Mouse (Mus musculus): ENCODE data around the gene H2-Ke6. TPM values are rescaled to one million over a fixed set of nuclear protein-coding genes. Genes with fewer than 3 reads are reported as not detected.

H2-Ke6 gene
- polyA plus RNA-seq, 1 experiment from 2014 or later, result 59.8 TPM

GRCm38 (mm10) chr17:34022987-34023386, 4.9 kb downstream of the H2-Ke6 start:
- no peaks in the 10 kb centered on the region for H3K36me3 ChIP-seq (ENCODE audit: insufficient read depth, low read length)
- no peak for DNase-seq (ENCODE audit: low spot score)
- ATAC-seq, result no peak
- TF ChIP-seq EP300 (IDR thresholded peaks at IDR 0.05) (no peak), CTCF (IDR thresholded peaks at IDR 0.05) (no peak)
- H3K27me3 ChIP-seq (replicated peaks; ENCODE audit: insufficient read depth, low read length), result no peaks in the 10 kb centered on the region
- H3K4me1 ChIP-seq (ENCODE audit: insufficient read depth, low read depth, low read length), result peaks cover 12% of the 10 kb centered on the region; the same call in 1 of the 2 replicates
- no peak overlapping the region for H3K9ac ChIP-seq (replicated peaks; ENCODE audit: low read depth)
- no peak overlapping the region for H3K4me3 ChIP-seq (ENCODE audit: low read depth, low read length)
- 97% methylated on average over 20 of the region's 20 CpGs for WGBS
- H3K4me2 ChIP-seq (replicated peaks; ENCODE audit: low read depth, low read length), result no peak overlapping the region
- H3K9me3 ChIP-seq (ENCODE audit: low read length), result no peaks in the 10 kb centered on the region
- no peak overlapping the region for H3K27ac ChIP-seq (ENCODE audit: low read length)

- ATAC-seq (no peak), DNase-seq (ENCODE audit: low spot score) (no peak)
- no peak overlapping the region for H3K4me2 ChIP-seq (replicated peaks; ENCODE audit: low read depth, low read length)
- H3K36me3 ChIP-seq (ENCODE audit: insufficient read depth, low read length), result no peaks in the 10 kb centered on the region
- no peak overlapping the region for H3K4me3 ChIP-seq (ENCODE audit: low read depth, low read length)
- 88% methylated on average over 14 of the region's 14 CpGs for WGBS
- TF ChIP-seq EP300 (IDR thresholded peaks at IDR 0.05) (no peak), CTCF (IDR thresholded peaks at IDR 0.05) (no peak)
- H3K9me3 ChIP-seq (ENCODE audit: low read length), result no peaks in the 10 kb centered on the region
- peaks cover 11% of the 10 kb centered on the region; the same call in 1 of the 2 replicates for H3K4me1 ChIP-seq (ENCODE audit: insufficient read depth, low read depth, low read length)
- H3K27me3 ChIP-seq (replicated peaks; ENCODE audit: insufficient read depth, low read length), result no peaks in the 10 kb centered on the region
- no peak overlapping the region for H3K27ac ChIP-seq (ENCODE audit: low read length)
- no peak overlapping the region for H3K9ac ChIP-seq (replicated peaks; ENCODE audit: low read depth)
These were observed 5.5 kb downstream of the H2-Ke6 start for GRCm38 (mm10) chr17:34022414-34022783.

GRCm38 (mm10) chr17:34021539-34022413, 6.1 kb downstream of the H2-Ke6 start:
- ATAC-seq, result no peak
- no peak overlapping the region for H3K9ac ChIP-seq (replicated peaks; ENCODE audit: low read depth)
- H3K9me3 ChIP-seq (ENCODE audit: low read length), result no peaks in the 10 kb centered on the region
- H3K36me3 ChIP-seq (ENCODE audit: insufficient read depth, low read length), result no peaks in the 10 kb centered on the region
- no peak overlapping the region for H3K4me3 ChIP-seq (ENCODE audit: low read depth, low read length)
- H3K4me2 ChIP-seq (replicated peaks; ENCODE audit: low read depth, low read length), result no peak overlapping the region
- DNase-seq (ENCODE audit: low spot score), result no peak
- no peak overlapping the region for H3K27ac ChIP-seq (ENCODE audit: low read length)
- peaks cover 5% of the 10 kb centered on the region; the same call in 1 of the 2 replicates for H3K4me1 ChIP-seq (ENCODE audit: insufficient read depth, low read depth, low read length)
- WGBS, result 95% methylated on average over 19 of the region's 23 CpGs
- H3K27me3 ChIP-seq (replicated peaks; ENCODE audit: insufficient read depth, low read length), result no peaks in the 10 kb centered on the region
- no peak for TF ChIP-seq CTCF (IDR thresholded peaks at IDR 0.05)
- no peak for TF ChIP-seq EP300 (IDR thresholded peaks at IDR 0.05)

- Histone ChIP-seq H3K27me3 (replicated peaks; ENCODE audit: insufficient read depth, low read length) (no peaks in the 10 kb centered on the region), H3K9ac (replicated peaks; ENCODE audit: low read depth) (no peak overlapping the region), H3K36me3 (ENCODE audit: insufficient read depth, low read length) (no peaks in the 10 kb centered on the region), H3K27ac (ENCODE audit: low read length) (no peak overlapping the region), H3K4me2 (replicated peaks; ENCODE audit: low read depth, low read length) (no peak overlapping the region), H3K9me3 (ENCODE audit: low read length) (no peaks in the 10 kb centered on the region), H3K4me1 (ENCODE audit: insufficient read depth, low read depth, low read length) (no peaks in the 10 kb centered on the region), H3K4me3 (ENCODE audit: low read depth, low read length) (no peak overlapping the region)
- DNase-seq (ENCODE audit: low spot score) (no peak), ATAC-seq (no peak)
- no peak for TF ChIP-seq EP300 (IDR thresholded peaks at IDR 0.05)
- 97% methylated on average over 8 of the region's 8 CpGs for WGBS
These were observed 14.4 kb downstream of the H2-Ke6 start for GRCm38 (mm10) chr17:34013436-34013835.

GRCm38 (mm10) chr17:34010156-34010555, 17.7 kb downstream of the H2-Ke6 start:
- WGBS, result 70% methylated on average over 5 of the region's 5 CpGs
- TF ChIP-seq EP300 (IDR thresholded peaks at IDR 0.05) (no peak), CTCF (IDR thresholded peaks at IDR 0.05) (no peak)
- H3K4me3 ChIP-seq (ENCODE audit: low read depth, low read length), result no peak overlapping the region
- DNase-seq (ENCODE audit: low spot score) (no peak), ATAC-seq (no peak)
- H3K4me1 ChIP-seq (ENCODE audit: insufficient read depth, low read depth, low read length), result no peaks in the 10 kb centered on the region
- H3K9me3 ChIP-seq (ENCODE audit: low read length), result no peaks in the 10 kb centered on the region
- H3K9ac ChIP-seq (replicated peaks; ENCODE audit: low read depth), result no peak overlapping the region
- H3K4me2 ChIP-seq (replicated peaks; ENCODE audit: low read depth, low read length), result no peak overlapping the region
- H3K27me3 ChIP-seq (replicated peaks; ENCODE audit: insufficient read depth, low read length), result no peaks in the 10 kb centered on the region
- H3K36me3 ChIP-seq (ENCODE audit: insufficient read depth, low read length), result no peaks in the 10 kb centered on the region
- no peak overlapping the region for H3K27ac ChIP-seq (ENCODE audit: low read length)

- TF ChIP-seq CTCF (IDR thresholded peaks at IDR 0.05) (no peak), EP300 (IDR thresholded peaks at IDR 0.05) (no peak)
- H3K27ac ChIP-seq (ENCODE audit: low read length), result no peak overlapping the region
- H3K9ac ChIP-seq (replicated peaks; ENCODE audit: low read depth), result no peak overlapping the region
- no peak overlapping the region for H3K4me2 ChIP-seq (replicated peaks; ENCODE audit: low read depth, low read length)
- no peaks in the 10 kb centered on the region for H3K9me3 ChIP-seq (ENCODE audit: low read length)
- H3K4me3 ChIP-seq (ENCODE audit: low read depth, low read length), result no peak overlapping the region
- no peaks in the 10 kb centered on the region for H3K36me3 ChIP-seq (ENCODE audit: insufficient read depth, low read length)
- no peaks in the 10 kb centered on the region for H3K4me1 ChIP-seq (ENCODE audit: insufficient read depth, low read depth, low read length)
- DNase-seq (ENCODE audit: low spot score) (no peak), ATAC-seq (no peak)
- H3K27me3 ChIP-seq (replicated peaks; ENCODE audit: insufficient read depth, low read length), result no peaks in the 10 kb centered on the region
- WGBS, result 43% methylated on average over 2 of the region's 2 CpGs
These were observed 21.3 kb downstream of the H2-Ke6 start for GRCm38 (mm10) chr17:34006570-34006969.

Data from lung, postnatal 0 days (tissue).